Mouse (Mus musculus) gastrocnemius, adult 2 months (tissue): Measurements from ENCODE around the gene Nbeal1. TPM values are rescaled to one million over a fixed set of nuclear protein-coding genes. Genes with fewer than 3 reads are reported as not detected.
"Not testable (repeated sequence)": the region's sequence is repeated elsewhere in the genome, so short reads cannot be mapped to it uniquely, and the experiment has no call there.

Experiments
- DNase-seq: peaks from one replicate; pipeline ENCODE4 v3.0.0; 2022
- H3K27ac ChIP-seq: fragments of 200-600 bp; 2 replicates; pipeline ENCODE4 v1.8.1; 2022; ENCODE audit warnings: mild to moderate bottlenecking
- H3K4me3 ChIP-seq: fragments of 200-600 bp; 2 replicates; pipeline ENCODE4 v1.8.1; 2022; ENCODE audit warnings: mild to moderate bottlenecking, moderate library complexity
- CTCF ChIP-seq: fragments of 200-600 bp; IDR thresholded peaks from 2 replicates; pipeline ENCODE4 v1.8.1; 2022; ENCODE audit warnings: antibody characterized with exemption, mild to moderate bottlenecking, moderate library complexity
- intact Hi-C: fragments of 180-260 bp; cut with DNase I; formaldehyde crosslinking; loops from one replicate; pipeline ENCODE4 v1.15.1; 2025
- long read RNA-seq, 2 experiments: library from polyadenylated mRNA; stranded (forward); transcript quantifications; one replicate each; pipeline ENCODE4 v2.0.0; 2021
- total RNA-seq, 2 experiments: library from RNA; stranded (reverse); gene quantifications; 2 replicates each; pipeline ENCODE4 v1.2.3; 2021

The Nbeal1 gene
- total RNA-seq = 10 to 100 TPM; 26.7 to 31.7 TPM
- long read RNA-seq, experiment 1, full-length matches to known transcripts = 2 of 7 reads
- long read RNA-seq, experiment 1, partial matches to known transcripts = 3 of 7 reads
- long read RNA-seq, experiment 1, other reads (novel, unspliced or antisense) = 2 of 7 reads
- long read RNA-seq, experiment 2, full-length matches to known transcripts = 1 of 3 reads
- long read RNA-seq, experiment 2, partial matches to known transcripts = 0 of 3 reads
- long read RNA-seq, experiment 2, other reads (novel, unspliced or antisense) = 2 of 3 reads

GRCm38 (mm10) chr1:60179932-60180783, at the start of gene Nbeal1:
TSS of gene Nbeal1 (plus strand) at chr1:60180599.
- TF ChIP-seq CTCF = peak; percentile 37
- Histone ChIP-seq H3K4me3 (peak within 1 kb of the TSS; percentile 79), H3K27ac (peak within 1 kb of the TSS; percentile 99)
- intact Hi-C loops = loop anchor here (5.0 kb wide), 1 partner anchor 83 kb away; the partner anchor contains the start of genes Carf and Wdr12
- DNase-seq = peak; percentile 100

GRCm38 (mm10) chr1:60137346-60137745, 43.1 kb upstream of the Nbeal1 start:
- Histone ChIP-seq H3K27ac (no peak overlapping the region), H3K4me3 (no peak overlapping the region)
- intact Hi-C loops = no loop called here
- DNase-seq = no peak
- no peak for TF ChIP-seq CTCF

- no peak for TF ChIP-seq CTCF
- Histone ChIP-seq H3K27ac (no peak overlapping the region), H3K4me3 (no peak overlapping the region)
- intact Hi-C loops = no loop called here
- DNase-seq = no peak
Observed at GRCm38 (mm10) chr1:60152700-60153099, 27.7 kb upstream of the Nbeal1 start.

- intact Hi-C loops = loop anchor here (5.0 kb wide), 3 partner anchors 36 to 116 kb away; no protein-coding TSS in a partner anchor
- TF ChIP-seq CTCF = no peak
- DNase-seq = no peak
- Histone ChIP-seq H3K27ac (no peak overlapping the region), H3K4me3 (no peak overlapping the region)
Observed at GRCm38 (mm10) chr1:60156651-60157050, 23.7 kb upstream of the Nbeal1 start.

GRCm38 (mm10) chr1:60158411-60158810, 22.0 kb upstream of the Nbeal1 start:
- DNase-seq = peak; percentile 76
- intact Hi-C loops = loop anchor here (5.0 kb wide), 3 partner anchors 34 to 114 kb away; no protein-coding TSS in a partner anchor
- Histone ChIP-seq H3K27ac (peak overlapping the region; percentile 69), H3K4me3 (peak overlapping the region; percentile 65)
- peak; percentile 85 for TF ChIP-seq CTCF

GRCm38 (mm10) chr1:60163676-60164075, 16.7 kb upstream of the Nbeal1 start:
- Histone ChIP-seq H3K4me3 (no peak overlapping the region), H3K27ac (no peak overlapping the region)
- no peak for TF ChIP-seq CTCF
- no peak for DNase-seq
- intact Hi-C loops = no loop called here

GRCm38 (mm10) chr1:60169626-60170025, 10.8 kb upstream of the Nbeal1 start:
- intact Hi-C loops = no loop called here
- TF ChIP-seq CTCF = no peak
- Histone ChIP-seq H3K4me3 (no peak overlapping the region), H3K27ac (peak overlapping the region; percentile 77)
- peak; percentile 42 for DNase-seq

- no peak for DNase-seq
- Histone ChIP-seq H3K4me3 (no peak overlapping the region), H3K27ac (peak overlapping the region; percentile 77)
- TF ChIP-seq CTCF = no peak
- intact Hi-C loops = no loop called here
Observed at GRCm38 (mm10) chr1:60170251-60170650, 10.1 kb upstream of the Nbeal1 start.

- no peak for DNase-seq
- intact Hi-C loops = no loop called here
- H3K27ac ChIP-seq = no peak overlapping the region
- H3K4me3 ChIP-seq = no peak overlapping the region
- no peak for TF ChIP-seq CTCF
Observed at GRCm38 (mm10) chr1:60173119-60173518, 7.3 kb upstream of the Nbeal1 start.

- intact Hi-C loops, DNase-seq, H3K4me3 ChIP-seq, H3K27ac ChIP-seq: not testable (repeated sequence)
Observed at GRCm38 (mm10) chr1:60177814-60178213, 2.6 kb upstream of the Nbeal1 start.

- intact Hi-C loops = no loop called here
- Histone ChIP-seq H3K27ac (peak overlapping the region; percentile 99), H3K4me3 (peak overlapping the region; percentile 79)
- TF ChIP-seq CTCF = no peak
- no peak for DNase-seq
Observed at GRCm38 (mm10) chr1:60179376-60179775, 1.0 kb upstream of the Nbeal1 start.

- TF ChIP-seq CTCF = no peak
- intact Hi-C loops = loop anchor here (5.0 kb wide), 1 partner anchor 84 kb away; the partner anchor contains the start of genes Carf and Wdr12
- Histone ChIP-seq H3K4me3 (peak overlapping the region; percentile 79), H3K27ac (peak overlapping the region; percentile 99)
- DNase-seq = no peak
Observed at GRCm38 (mm10) chr1:60180784-60181221, 404 bp downstream of the Nbeal1 start.

- intact Hi-C loops = no loop called here
- Histone ChIP-seq H3K4me3 (no peak overlapping the region), H3K27ac (peak overlapping the region; percentile 70)
- no peak for DNase-seq
- no peak for TF ChIP-seq CTCF
Observed at GRCm38 (mm10) chr1:60188454-60188853, 8.1 kb downstream of the Nbeal1 start.
